Mouse (Mus musculus) adrenal gland, postnatal 14 days (tissue): Measurements from ENCODE around the gene Neurl3. TPM values are rescaled to one million over a fixed set of nuclear protein-coding genes. Genes with fewer than 3 reads are reported as not detected.

ENCODE experiments used
- DNase-seq: peaks from one replicate; pipeline ENCODE4 v3.0.0; 2021; ENCODE audit warnings: mixed read lengths
- total RNA-seq: library from RNA; stranded (reverse); gene quantifications from 2 replicates; pipeline ENCODE4 v1.2.3, GENCODE M21; 2021

The Neurl3 gene
- total RNA-seq, 1 experiment from 2014 or later = 4.0 TPM

DNA sequence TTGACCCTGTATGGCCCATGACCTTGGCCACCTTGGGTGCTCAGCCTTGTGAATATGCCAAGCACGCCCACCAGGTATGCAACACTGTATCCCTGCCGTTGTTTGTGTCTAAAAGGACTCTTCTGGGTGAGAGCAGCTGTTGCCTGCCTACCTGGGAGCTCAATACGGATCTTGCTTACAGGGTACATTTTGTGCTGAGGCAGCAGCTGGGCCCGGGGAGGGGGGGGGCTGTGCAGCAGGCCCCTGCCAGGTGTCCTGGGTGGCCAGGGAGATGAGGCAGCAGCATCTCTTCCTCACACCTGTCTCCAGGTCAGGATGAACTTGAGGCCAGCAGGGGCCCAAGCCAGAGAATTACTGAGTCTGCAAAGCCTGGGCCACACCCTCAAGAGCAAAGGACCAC, 23.6 kb upstream of the Neurl3 start:
- no peak for DNase-seq

DNA sequence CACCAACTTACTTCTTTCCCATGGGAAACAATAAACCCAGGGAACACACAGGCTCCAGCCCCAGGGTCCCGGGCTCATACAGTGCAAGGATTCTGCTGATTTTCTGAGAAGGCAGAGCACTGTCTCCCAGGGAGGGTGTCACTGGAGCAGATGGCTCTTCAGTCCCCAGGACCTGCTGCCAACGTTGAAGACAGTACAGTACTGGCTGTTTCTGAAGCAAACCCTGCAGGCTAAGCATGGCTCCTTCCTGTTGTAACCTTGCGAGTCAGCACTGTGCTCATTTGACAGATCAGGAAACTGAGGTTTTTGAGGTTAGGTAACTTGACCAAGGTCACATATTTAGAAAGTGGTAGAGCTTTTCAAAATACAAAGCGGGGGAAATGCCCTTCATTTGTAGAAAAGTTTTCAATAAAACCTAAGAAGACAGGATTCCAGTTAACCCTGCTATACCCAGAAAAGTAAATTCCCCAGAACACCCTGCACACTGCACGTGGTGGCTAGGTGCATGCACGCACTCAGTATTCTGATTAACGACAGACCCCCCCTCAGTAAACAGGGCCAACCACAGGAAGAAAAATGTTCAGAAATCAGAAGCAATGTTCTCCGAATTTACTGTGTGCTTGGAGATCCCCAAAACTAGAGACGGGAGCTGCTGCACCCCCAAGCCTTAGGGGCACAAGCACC, 22.1 kb upstream of the Neurl3 start:
- DNase-seq = peak; percentile 2

DNA sequence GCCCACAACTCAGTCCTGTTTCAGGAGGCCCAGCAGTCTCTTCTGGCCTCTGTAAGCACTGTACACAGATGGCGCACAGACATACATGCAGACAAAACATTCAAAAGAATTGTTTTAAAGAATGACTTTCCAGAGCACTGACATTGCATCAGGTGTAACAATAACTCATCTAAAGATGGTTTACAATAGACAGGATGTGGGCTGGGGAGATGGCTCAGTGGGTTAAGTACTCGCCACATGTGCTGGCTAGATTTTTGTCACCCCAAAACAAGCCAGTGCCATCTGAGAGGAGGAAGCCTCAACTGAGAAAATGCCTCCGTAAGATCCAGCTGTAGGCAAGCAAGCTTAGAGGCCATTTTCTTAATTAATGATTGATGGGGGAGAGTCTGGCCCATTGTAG, 19.9 kb upstream of the Neurl3 start:
- peak; percentile 1 for DNase-seq

DNA sequence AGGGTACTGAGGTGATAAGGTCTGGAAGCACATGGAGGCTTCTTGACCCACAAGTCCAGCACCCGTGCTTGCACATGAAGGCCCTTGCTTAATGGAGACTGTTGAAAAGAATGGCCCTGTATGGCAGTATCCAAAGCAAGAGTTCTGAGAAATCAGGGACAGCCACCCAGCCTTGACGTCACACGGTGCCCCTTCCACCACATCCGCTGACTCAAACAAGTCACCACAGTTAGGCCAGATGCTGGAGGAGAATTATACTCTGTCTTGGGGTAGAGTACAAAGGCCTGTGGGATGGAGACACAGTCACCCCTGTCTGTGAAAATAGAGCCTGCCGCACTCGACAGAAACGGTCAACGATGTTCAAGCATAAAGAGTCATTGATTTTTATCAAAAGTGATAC, 19.0 kb upstream of the Neurl3 start:
- peak; percentile 3 for DNase-seq

DNA sequence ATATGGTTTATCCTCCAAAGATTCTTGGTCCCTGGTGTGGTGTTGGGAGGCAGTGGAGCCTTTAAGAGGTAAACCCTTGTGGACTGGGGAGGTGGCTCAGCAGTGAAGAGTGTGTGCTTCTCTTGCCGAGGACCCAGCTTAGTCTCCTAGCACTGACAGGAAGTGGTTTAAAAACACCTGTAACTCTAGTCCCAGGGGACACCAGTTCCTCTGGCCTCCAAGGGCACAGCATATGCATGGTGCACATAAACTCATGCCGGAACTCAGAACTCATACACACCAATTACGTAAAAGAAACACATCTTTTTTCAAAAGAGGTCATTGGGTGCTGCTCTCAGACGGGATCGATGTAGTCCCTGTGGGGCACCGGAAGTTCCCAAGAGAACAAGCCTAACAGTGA, 7.4 kb upstream of the Neurl3 start:
- no peak for DNase-seq

DNA sequence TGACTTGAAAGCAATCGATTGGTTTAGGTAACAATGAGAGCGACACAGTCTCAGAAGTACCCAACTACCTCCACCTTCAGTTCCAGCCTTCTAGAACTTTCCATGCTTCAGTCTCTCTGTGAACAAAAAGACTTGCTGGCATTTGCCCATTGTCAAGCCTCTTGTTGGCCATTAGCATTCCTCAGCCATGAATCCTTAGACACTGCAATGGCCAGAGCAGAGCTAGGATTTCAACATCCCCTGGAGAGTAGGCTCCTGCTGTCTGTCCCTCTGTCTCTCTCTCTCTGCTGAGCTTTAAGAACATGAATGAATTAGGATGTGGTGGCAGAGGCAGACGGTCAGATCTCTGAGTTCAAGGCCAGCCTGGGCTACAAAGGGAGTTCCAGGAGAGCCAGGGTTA, 6.5 kb upstream of the Neurl3 start:
- no peak for DNase-seq

DNA sequence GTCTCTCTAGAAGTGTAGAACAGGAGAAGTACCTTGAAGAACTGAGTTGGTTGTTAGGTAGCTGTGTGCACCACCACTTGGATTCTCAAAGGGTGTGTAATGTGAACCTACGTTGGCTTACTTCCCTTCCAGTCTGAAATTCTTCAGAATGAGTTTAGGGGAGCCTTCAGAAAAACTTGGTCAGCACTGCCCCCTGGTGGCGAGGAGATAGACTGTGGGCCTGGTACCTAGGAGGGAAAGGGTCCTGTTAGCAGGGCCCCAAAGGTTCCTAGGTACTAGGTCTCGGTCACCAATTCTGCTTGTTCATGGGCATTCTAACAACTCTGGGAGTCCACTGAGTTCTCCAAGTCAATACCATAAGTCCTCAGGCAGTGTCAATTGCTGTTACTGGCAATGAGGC, 4.7 kb upstream of the Neurl3 start:
- DNase-seq = peak; percentile 91

DNA sequence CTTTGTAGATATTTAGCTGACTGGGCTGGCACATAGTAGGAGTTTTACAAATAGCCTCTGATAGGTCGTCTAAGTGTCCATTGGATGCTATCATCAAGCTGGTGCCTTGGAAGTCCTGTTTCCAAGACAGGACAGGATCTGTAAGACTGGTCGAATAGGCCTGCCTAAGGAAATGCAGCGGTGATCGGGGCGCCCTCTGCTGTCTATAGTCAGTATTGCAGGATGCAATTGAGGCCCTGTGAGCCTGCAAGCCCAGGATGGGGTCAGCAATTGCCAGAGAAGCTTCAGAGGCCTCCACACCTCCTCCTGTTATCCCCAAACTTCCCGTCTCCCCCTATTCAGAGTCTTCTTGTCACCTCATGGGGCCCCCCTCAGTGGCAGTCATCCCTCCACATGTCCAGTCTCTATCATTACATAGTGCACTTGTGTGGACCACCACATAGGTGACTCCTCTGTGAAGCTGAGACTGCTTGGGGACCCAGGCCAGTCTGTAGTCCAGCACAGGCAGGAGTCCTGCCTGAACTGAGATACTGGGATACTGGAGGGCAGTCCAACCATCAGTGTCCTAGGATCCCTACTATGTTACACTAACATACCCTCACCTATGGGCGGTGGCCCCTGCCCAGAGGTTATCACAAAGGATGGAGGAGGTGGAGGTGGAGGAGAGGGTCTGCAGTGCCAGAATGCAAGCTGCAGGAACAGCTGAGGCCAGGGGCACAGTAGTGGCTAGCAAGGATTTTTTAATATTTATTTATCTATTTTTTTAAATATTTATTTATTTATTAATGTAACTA, 3.0 kb upstream of the Neurl3 start:
- peak; percentile 87 for DNase-seq

DNA sequence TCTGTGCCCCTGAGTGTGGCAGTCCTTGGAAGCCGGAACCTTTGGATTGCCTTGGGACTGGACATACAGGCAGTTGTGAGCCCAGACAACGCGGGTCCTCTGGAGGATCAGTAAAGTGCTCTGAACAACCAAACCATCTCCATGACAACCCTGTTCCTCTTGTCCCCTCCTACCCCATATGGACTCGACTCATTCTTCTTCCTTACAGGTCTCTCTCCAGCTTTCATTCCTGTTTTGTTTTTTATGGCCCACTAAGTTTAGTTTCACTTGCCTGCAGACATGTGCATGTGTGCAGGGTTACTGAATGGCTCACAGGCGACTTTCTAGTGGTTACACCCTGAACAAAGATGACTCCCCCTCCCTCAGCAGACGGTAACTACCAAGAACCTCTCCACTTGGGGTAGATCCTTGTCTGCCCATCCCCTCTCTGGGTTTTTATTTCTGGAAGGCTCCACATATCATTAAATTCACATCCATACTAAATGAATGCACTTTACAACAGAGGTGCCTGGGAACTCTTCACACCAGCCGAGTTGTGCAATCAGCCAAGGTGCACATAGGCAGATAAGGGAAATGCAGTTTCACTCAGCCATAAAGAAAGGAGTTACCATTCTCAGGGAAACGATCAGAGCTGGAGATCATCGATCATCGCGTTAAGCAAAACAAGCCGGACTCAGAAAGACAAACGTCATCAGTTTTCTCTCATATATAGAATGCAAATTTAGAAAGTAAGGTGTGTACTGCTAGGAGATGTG, 1.3 kb upstream of the Neurl3 start:
- DNase-seq = no peak

DNA sequence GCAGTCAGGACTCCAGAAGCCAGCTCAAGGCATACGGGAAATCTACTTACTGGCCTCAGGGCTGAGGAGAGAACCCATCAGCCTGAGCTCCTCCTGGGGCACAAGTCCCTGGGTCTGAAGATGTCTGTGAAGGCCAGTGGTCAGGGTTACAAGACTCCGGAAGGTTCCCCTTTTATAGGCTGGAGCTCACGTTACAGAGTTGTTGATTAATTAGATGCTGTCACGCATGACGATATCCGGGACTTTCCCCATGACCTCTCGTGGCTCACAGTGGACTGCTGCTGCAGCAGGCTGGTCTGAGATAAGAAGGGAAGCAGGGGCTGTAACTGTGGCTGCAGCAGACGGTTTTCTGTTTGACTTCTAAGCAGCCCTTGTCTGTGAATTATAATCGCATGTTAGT, 1.2 kb downstream of the Neurl3 start:
- DNase-seq = peak; percentile 78

DNA sequence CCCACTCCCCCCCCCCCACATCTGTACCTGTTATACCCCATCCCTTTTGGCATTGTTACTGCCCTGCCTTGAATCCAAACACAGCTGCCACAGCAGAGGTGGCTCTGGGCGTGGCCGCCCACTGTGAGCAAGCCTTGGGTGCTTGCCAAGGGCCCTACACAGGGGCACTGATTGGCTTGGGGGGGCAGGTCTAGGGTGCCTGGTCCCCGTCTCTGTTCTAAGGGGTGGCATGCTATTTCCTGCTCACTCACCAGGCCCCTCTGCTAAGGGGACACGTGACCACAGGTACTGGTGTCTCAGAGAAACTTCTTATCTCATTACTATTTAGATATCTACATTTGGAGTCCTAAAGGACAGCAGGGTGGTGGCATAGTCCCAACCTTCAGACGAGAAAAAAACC, 1.9 kb downstream of the Neurl3 start:
- DNase-seq = peak; percentile 70

DNA sequence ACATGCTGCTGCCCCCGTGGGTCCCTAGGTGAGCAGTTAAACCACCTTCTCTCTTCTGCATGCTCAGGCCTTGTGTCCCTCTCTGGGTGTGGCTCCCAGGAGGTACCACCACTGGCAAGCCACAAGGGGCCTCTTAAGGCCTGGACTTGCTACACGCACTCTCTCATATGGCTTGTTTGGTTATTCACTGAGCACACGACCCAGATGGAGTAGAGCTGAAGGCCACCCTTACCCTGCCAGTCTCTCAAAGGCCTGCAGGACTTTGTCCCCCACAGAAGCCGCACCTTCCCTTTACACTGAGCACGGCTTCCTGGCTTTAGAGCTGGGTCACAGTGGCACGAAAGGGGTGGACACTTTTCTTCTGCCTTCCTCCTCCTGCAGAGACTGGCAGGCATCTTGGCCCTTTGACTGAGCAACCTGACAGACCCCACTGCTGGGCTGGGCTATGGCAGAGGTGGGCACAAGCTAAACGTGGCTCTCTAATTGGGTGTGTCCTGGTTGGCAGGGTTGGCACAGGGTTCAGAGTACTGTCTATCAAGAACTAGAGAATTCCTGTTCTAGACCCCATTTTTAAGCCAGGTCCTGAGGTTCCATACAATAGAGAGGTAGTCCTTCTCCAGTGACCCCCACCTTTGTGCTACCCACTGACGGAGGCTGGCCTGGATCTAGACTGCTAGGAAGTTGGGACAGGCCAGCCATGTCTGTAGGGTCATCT, 2.8 kb downstream of the Neurl3 start:
- DNase-seq = no peak

DNA sequence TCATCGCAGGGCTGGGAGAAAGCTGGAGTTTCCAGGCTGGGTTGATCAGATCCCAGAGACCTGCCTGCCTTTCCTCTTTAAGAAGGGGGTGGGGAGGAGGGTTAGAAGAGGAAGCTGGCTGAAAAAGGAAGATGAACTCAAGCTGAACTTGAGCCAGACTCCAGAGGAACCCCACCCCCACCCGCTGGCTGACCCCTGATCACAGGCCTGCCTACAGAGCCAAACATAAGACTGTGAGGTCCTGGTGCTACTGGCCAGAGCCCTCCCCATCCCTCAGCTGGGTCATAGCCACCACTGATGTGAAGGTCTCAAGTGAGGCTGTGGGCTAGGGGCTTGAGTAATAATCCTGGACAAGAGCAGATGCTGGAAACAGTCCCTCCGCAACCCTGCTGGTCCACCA, 3.8 kb downstream of the Neurl3 start:
- DNase-seq = no peak

DNA sequence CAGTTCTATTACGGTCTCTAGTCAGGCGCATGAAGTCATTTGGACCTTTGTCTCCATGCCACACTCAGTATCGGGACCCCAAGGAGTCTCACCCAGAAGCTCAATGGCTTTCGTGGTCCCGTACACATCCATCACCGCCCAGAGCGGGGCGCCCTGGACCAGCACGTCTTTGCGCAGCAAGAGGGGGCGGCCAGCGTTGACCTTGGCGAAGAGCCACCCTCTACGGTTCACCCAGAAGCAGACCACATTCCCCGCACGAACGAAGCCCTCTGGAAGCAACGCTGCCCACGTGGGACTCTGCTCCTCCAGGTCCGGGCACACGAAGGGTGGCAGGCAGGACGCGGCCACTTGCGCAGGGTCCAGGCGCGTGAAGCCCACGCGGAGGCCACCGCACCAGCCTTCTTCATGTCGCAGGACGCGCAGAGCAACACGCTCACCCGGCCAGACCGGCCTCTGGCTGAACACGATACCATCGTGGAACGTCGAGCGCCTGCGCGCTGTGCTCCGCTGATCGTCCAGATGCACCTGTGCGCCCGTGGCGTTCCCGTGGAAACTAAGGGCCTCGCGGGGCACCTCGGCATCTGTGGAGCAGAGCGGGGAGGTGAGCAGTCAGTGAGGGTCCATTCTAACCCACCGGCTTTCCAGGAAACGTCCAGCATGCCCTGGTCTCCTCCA, 5.2 kb downstream of the Neurl3 start:
- no peak for DNase-seq

DNA sequence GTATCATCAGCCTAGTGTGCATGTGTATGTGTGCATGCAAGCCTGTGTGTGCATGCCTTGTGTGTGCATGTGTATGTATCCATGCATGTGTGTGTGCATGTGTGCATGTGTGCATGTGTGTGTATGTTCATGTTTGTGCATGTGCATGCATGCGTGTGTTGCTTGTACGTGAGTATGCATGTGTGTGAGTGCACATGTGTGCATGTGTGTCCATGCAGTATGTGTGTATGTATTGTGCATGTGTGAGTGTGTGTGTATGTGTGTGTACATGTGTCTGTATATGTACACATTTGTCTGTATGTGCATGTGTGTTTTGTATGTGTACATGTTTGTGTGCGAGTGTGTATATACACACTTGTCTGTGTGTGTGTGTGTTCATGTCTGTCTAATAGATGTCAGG, 6.9 kb downstream of the Neurl3 start:
- no peak for DNase-seq

DNA sequence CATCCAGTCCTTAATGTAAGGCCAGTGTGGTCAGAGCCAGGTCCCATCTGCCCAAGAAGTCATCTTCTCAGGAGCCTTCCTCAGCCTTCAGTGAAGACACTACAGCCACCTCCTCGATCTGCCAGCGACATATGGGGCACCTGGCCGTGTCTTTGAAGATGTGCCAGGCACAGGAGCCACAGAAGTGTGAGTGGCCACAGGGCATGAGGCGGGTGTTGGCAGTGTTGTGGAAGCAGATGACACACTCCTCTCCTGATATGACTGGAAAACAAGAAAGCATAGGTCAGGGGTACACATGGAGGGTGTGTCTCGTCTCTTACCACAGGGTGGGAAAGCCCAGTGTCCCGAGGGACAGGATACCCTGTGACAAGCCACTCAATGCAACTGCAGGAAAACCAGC, 8.2 kb downstream of the Neurl3 start:
- no peak for DNase-seq

DNA sequence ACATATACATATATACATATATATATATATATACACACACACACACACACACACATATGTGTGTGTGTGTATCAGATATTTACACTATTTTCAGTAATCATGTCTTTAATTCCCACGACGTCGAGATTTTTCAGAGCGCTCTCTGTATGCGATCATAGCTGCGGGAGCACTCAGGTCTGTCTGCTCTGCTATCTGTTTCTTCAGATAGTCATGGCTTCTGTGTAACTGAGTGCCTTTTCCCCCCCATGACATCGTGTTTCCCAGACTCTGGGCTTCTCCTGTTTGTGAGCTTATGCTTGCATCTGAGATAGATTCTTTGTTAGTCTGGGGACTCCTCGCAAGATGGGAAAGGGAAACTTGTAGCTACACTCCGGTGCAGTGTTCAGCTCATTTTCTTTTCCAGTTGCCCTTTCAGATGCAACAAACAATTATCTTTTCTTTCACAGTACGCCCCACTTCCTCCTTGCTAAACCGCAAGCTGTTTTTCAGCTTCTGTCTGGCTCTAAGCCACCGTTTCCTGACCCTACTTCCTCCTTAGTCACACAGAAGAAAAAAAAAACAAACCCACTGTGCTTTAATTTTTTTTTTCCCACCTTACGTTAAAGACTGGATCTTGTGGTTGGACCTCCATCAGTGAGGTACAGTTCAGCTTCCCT, 10.5 kb downstream of the Neurl3 start:
- DNase-seq = peak; percentile 65

DNA sequence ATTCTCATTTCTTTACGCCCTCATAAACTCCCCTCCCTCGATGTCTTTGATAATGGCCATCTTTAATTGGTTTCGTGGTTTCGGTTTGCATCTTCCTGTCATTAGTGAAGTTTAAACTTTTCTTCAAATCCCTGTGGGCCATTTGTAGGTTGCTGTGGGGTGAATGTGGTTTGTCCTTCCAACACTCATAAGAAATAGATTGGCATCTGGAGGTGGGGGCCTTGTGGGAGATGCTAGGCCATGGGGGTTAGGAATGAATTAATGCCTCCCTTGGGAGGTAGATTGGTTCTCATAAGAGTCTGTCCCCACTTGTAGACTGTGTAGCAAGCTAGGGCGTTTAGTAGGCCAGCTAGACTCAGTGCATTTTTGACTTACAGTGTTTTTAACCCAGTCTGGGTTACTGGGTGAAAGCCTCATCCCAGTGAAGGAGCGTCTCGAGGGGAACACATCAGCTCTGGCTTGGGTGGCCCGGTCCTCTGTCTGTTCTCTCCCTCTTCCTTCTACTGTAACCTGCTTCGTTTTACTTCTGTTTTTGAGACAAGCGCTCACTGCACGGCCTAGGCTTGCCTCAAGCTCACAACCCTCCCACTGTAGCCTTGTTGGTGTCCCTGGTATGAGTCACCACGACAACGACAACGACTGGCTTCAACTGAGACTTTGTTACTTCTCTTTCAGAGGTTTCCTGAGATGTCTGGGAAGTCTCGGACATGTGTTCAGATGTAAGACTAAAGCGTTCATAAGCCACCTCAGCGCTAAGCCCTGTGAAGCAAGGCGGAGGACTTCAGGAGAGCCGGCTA, 12.6 kb downstream of the Neurl3 start:
- DNase-seq = no peak

DNA sequence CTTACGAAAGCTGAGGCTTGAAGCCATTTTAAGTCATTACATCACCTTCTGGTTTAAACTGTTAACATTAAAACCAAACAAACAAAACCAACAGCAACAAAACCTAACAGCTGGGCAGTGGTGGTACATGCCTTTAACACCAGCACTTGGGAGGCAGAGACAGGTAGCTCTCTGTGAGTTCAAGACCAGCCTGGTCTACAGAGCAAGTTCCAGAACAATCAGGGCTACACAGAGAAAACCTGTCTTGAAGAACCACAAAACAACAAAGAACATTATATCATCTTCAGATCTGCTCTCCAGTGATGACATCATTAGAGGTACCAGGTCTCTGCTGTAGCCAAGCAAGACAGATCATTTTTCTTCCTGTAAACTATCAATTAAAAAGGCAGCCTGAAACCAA, 14.1 kb downstream of the Neurl3 start:
- DNase-seq = no peak

DNA sequence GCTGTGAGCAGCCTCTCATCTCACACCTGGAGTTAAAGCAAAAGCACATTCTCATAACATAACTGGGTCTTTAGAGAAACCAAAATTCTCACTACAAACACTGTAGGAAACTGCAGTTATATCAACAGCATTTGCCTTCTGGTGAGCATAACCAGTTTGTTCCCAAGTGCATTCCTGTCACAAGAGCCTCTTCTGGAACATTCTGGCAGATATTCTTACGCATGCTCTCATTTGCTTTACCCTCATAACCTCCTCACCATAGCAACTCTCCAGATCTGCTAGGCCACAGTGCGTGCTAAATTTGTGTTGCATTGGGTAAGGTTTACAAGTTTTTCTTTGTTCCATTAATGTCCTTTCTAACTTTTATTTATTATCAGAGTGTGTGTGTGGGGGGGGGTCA, 15.2 kb downstream of the Neurl3 start:
- DNase-seq = no peak

DNA sequence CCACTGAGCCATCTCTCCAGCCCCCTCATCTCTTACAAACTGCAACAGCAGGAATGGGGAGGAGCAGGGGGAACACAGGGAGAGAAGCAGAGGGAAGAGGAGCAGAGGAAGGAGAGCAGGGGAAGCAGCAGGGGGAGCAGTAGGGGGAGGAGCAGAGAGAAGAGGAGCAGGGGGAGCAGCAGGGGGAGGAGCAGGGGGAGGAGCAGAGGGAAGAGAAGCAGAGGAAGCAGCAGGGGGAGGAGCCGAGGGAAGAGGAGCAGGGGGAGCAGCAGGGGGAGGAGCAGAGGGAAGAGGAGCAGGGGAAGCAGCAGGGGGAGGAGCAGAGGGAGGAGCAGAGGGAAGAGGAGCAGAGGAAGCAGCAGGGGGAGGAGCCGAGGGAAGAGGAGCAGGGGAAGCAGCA, 15.8 kb downstream of the Neurl3 start:
- no peak for DNase-seq
